Mouse (Mus musculus): ENCODE measurements around the gene Mrs2.

The Mrs2 gene

DNA sequence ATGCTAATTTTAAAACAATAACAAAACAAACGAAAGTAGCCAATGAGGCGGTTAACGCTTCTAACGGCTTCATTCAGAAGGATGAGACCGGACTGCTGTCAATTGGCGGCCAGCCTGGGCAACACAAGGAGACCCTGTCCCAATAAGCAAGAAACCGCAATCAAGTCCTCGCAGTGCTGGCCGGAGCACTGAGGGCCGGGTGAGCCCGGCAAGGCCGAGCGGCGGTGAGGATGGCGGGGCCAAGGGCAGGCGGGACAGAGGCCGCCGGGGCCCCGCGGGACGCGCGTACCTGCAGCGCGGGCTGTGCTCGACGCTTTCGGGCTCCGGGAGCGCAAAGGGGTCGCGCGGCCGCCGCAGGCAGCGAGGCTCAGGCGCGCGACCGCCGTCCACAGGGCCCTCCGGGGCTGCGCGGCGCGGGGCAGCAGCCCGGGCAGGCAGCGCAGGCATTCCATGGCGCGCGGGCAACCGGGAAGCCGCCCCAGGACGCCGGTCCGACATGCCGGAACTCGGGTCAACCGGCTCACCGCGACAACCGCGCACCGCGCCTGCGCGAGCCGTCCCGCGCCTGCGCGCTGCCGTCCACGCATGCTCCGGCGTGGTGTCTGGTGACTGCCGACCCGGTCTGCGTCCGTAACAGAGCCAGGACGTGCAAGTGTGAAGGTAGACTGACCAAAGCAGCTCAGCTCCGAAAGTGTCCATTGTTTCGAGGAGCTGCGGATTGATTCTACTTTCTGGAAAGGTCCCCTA is at the start of gene Mrs2:
Gene Mrs2, minus strand, starts transcription at position 587 of the 747 bp plus-strand sequence.
- peak; percentile 81 for DNase-seq (ENCODE audit: low read depth, low spot score)

DNA sequence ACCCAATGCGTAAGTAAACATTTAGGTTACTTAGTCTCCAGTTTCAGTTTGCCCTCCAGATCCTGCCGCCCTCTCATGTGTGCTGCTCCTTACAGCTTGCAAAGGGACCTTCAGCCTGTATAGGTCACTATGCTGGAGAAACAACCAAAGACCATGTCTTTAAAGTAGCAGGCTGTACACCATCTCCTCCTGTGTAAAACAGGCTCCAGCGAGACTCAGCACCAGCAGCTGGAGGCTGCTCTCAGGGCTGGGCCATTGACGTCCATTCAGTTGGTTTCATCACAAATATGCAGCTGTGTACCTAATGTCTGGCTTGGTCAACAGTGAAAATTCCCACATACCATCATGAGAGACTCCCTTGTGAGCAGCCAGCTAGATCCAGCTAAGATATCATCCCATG is 49.6 kb upstream of the Mrs2 start:
- no peak for DNase-seq (ENCODE audit: low read depth, low spot score)

- no peak for DNase-seq (ENCODE audit: low read depth, low spot score)
Measured at GRCm38 (mm10) chr13:25067183-25067582, 47.0 kb upstream of the Mrs2 start.

DNA sequence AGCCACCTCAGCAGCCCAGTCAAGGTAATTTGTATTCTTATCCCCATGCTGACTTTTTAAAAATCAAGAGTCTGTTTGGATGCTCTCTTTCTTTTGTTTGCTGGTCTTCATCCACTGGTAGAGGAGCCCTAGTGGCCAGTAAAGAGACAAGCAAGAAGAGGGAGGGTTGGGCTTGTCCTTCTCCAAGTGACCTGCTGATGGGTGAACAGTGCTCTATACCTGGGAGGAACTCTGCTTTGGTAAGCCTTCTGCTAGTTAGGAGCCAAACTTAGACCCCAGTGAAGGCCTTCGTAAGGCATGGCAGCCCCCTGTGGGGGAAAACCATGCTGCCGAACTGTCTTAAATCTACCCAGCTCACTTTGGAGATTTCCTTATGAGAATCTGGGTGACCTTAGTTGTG is 46.5 kb upstream of the Mrs2 start:
- DNase-seq (ENCODE audit: low read depth, low spot score), result no peak

GRCm38 (mm10) chr13:25055873-25056667 is 35.9 kb upstream of the Mrs2 start, which contains the start of gene Dcdc2a:
Gene Dcdc2a (plus strand): TSS chr13:25056004.
- DNase-seq (ENCODE audit: low read depth, low spot score), result peak; percentile 43

DNA sequence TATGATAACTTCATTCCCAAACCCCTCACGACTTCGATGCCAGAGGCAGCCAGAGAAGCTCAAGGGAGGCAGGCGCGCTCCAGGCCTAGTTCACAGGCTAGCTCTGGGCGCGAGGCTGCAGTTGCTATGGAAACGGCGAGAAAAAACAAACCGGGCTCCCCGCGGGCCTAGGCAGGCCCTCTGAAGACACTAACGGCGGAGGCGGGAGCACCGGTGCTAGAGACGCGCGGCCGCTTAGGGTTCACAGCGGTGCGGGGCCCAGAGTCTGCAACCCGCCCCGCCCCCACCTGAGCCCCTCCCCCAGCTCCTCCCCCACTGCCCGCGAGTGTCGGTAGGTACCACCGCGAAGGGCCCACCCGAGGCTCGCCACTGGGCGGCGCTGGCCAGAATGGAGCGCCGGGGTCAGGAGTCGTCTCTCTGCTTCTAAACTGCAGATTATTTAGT is 35.0 kb upstream of the Mrs2 start:
- peak; percentile 86 for DNase-seq (ENCODE audit: low read depth, low spot score)

GRCm38 (mm10) chr13:25052671-25053070 is 32.5 kb upstream of the Mrs2 start:
- peak; percentile 91 for DNase-seq (ENCODE audit: low read depth, low spot score)

- DNase-seq (ENCODE audit: low read depth, low spot score), result no peak
Measured at GRCm38 (mm10) chr13:25039488-25039887, 19.3 kb upstream of the Mrs2 start.

GRCm38 (mm10) chr13:25027114-25027425 is 6.9 kb upstream of the Mrs2 start:
- no peak for DNase-seq (ENCODE audit: low read depth, low spot score)

DNA sequence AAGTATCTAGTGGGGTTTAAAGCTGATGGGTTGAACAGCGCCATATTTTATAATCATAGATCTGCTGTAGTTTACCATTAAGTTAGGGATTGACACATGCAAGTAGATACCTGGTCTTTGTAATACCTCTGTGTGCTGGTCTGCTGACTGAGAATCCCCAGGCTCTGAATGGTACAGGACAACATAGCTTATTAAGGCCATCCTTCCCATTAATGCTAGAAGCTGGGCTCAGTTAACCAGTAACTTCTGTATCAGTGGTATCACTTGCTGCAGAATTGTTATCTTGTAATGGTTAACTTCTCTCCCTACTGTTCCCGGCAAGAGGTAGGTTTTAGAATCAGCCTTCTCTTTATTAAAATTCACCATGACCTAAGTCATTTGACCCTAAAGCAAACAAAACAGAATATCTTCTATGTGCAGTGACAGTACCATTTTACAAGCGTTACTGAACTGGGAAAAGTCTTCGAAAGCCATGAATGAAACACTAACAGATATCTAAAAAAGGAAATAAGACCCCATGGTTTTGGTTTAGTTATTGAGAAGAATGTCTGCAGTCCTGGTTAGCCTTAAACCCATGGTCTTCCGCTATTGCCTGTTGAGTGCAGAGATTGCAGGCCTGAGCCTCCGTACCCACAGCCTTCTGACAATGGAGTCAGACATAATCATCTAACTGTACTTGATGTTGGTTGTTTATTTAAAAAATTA is 6.4 kb upstream of the Mrs2 start:
- DNase-seq (ENCODE audit: low read depth, low spot score), result no peak

DNA sequence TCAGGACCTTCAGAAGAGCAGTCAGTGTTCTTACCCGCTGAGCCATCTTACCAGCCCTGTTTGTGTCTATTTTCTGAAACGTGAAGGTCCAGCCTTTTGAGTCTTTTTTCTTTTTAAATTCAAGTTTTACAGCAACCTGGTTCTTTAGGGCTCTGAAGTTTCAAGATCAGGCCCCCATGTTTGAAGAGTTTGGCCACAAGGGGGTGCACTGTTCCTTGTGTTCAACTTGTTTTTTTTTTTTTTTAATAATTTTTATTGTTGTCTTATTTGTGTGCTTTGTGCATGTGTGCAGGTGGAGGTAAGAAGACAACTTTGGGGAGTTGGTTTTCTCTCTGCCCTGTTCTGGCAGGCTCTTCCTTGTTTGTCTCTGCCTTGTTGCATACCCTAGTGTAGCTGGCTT is 4.5 kb upstream of the Mrs2 start:
- DNase-seq (ENCODE audit: low read depth, low spot score), result peak; percentile 60

DNA sequence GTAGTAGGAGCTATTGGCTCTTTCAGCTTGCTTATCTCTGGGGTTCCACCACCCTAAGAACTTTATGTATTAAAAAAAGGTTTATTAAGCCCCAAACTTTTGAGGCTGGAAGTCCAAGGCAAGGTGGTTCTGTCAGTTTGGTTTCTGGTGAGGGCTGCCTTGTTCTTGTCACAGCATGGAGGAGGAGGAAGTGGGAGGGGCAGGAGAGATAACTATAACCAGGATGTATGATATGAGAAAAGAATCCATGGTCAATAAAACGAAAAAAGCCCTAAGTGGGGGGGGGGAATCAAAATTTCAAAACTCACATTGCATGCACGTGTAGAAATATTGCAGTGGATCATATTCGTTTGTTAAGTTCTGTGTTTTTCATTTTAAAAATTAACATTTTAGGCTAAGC is 3.0 kb upstream of the Mrs2 start:
- DNase-seq (ENCODE audit: low read depth, low spot score), result no peak

DNA sequence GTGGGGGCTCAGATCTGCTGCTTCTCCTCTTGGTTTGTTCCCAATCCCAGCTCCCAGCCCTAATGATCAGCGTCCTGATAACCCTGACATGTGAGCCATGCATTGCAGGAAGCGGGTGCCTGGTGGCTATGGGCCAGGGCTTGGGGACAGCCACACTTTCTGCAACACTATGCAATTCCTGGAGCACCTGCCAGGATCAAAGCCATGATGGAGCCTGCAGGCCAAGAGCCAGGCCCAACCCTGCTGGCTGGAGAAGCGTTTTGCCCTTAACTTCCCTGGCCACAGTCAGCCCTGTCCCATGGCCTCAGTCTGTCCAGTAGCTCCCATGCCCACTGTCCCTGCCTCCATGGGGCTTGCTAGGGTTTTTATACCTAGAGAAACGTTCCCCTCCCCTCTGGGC is 2.2 kb upstream of the Mrs2 start:
- DNase-seq (ENCODE audit: low read depth, low spot score), result no peak

GRCm38 (mm10) chr13:25020540-25020892 is 337 bp upstream of the Mrs2 start:
- DNase-seq (ENCODE audit: low read depth, low spot score), result peak; percentile 39

DNA sequence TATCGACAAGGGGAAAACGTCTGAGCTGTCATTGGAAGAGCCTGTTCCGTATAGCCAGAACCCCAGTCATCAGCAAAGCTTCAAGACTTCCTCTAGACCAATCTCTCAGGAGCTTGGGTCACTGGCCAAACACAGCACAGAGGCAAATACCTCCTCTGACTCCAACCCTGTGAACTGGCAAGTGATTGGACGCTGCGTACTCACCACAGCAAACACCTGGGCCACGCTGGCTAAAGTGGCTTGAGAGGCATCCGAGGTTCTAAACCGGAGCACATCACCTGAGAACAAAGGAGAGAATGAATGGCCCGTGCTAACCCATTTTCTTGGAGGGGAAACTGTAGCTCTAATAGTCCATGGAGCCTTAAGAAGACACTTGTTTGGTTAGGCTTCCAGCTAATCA is 1.9 kb downstream of the Mrs2 start:
- no peak for DNase-seq (ENCODE audit: low read depth, low spot score)

GRCm38 (mm10) chr13:25007115-25007514 is 13.1 kb downstream of the Mrs2 start:
- no peak for DNase-seq (ENCODE audit: low read depth, low spot score)

DNA sequence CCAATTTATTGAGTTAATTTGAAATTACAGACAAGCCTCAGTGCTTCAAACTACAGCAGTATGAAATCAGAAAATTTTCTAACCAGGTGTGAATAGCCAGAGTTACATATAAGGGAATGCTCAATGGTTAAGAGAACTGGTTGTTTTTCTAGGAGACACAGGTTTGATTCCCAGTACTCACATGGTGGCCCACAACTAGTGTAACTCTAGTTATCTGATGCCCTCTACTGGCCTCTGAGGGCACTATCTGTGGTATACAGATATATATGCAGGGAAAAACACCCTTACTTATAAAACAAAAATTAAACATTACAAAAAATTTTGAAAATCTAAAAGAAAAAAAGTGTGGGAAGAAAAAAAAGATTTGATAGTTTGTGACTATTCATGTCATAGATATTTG is 17.2 kb downstream of the Mrs2 start:
- peak; percentile 36 for DNase-seq (ENCODE audit: low read depth, low spot score)

- no peak for DNase-seq (ENCODE audit: low read depth, low spot score)
Measured at GRCm38 (mm10) chr13:24999538-24999937, 20.6 kb downstream of the Mrs2 start.

- no peak for DNase-seq (ENCODE audit: low read depth, low spot score)
Measured at GRCm38 (mm10) chr13:24993160-24993559, 27.0 kb downstream of the Mrs2 start.

- no peak for DNase-seq (ENCODE audit: low read depth, low spot score)
Measured at GRCm38 (mm10) chr13:24989006-24989405, 31.2 kb downstream of the Mrs2 start.

DNA sequence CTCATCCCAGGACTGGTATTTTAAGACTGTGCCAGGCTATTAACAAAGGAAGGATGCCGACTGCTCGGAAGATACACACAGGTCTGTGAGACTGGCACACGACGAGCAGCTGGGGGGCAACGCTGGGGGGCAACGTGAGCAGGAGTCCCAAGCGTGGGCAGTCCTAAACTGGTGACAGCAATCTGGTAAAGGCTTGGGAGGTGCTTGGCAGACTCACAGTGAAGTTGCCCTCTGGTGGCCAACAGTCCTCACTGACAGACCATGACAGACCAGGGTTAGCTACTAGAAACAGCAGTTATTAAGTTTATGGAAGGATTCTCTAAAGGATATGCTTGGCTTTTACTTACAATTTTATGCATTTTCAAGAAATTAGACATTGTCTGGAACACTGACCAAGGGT is 31.8 kb downstream of the Mrs2 start:
- peak; percentile 45 for DNase-seq (ENCODE audit: low read depth, low spot score)

- DNase-seq (ENCODE audit: low read depth, low spot score), result no peak
Measured at GRCm38 (mm10) chr13:24985435-24985834, 34.7 kb downstream of the Mrs2 start.

DNA sequence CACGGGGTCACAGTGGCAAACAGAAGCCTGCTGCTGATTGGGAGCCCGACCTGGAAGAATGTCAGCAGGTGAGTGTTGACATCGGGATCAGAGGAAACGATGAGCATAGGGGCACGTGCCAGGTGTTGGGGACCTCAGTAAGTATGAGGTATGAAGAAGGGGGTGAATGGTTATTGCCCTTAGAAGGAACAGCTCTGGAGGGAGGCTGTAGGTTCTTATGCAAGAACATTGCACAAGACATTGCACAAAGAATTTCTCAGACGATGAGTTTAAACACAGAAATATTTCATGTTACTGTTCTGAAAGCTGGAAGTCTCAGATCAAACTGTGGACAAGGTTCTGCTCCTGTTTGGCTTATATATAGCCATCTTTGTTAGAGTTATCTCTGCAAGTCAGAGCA is 39.1 kb downstream of the Mrs2 start:
- no peak for DNase-seq (ENCODE audit: low read depth, low spot score)
